In the genomic region with DNA sequence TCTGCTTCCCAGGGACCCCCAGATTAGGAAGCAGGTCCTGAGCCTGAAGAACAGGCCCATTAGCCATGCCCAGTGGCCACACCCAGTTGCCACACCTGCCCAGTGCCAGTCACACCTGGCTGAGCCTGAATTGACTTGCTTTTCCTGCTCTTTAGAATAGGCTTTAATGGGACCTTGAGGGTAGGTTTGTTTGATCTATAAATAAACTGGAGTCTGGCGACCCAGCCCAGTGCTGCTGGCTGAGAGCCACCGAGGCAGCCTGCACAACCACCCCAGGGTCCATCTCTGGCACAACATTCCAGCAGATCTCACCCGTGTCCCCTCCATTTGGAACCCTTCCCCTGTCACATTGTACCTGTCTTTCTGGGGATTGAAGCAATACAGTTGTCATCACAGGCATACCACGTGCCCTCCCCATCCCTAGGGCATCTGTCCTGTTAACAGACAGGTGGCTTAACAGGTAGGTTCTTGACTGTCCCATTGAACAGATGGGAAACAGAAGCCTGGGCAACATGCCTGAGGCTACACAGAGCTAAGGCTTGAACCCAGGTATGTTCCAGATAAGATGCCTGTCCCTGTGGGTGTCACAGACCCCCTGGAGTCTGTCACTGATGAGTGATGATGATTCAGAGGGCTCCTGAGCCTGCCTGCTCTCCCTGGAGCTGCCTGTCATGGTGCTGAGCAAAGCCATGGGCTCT, we compare ENCODE assay signal across 16 mouse cellular contexts.
DNase-seq lines count a peak whose midpoint lies in the region; ATAC-seq lines count a peak whose summit lies in the region.
"Had no signal": no experiment of that assay in that cellular context is flagged by ENCODE, and none has a peak within 500 bp of the region (broad histone marks: within the 10 kb centered on the region; RNA-seq: fewer than 3 reads in every experiment).

No protein-coding gene starts in this region.

- H3K36me3 ChIP-seq in heart, embryonic 15.5 days, result no peaks in the 10 kb centered on the region
- H3K36me3 ChIP-seq in stomach, embryonic 15.5 days, result no peaks in the 10 kb centered on the region
- H3K36me3 ChIP-seq: embryonic facial prominence, embryonic 10.5 days; G1E; hindbrain, embryonic 10.5 days; neural tube, embryonic 12.5 days had no signal

- no peak overlapping the region for H3K4me2 ChIP-seq in heart, embryonic 15.5 days
- H3K4me2 ChIP-seq in stomach, embryonic 15.5 days, result no peak overlapping the region

- ATAC-seq in heart, embryonic 15.5 days (replicated peaks; ENCODE audit: insufficient number of reproducible peaks, insufficient read depth, low FRiP score, low read depth), result peak; percentile 35; the same call in 1 of the 2 replicates
- ATAC-seq in stomach, embryonic 15.5 days (ENCODE audit: insufficient read depth, low FRiP score, low read depth), result peak; percentile 45; the same call in 1 of the 2 replicates
- ATAC-seq: midbrain, embryonic 16.5 days had no signal

- no peak overlapping the region for H3K4me3 ChIP-seq in heart, embryonic 15.5 days
- no peak overlapping the region for H3K4me3 ChIP-seq in stomach, embryonic 15.5 days (replicated peaks)
- H3K4me3 ChIP-seq: embryonic facial prominence, embryonic 10.5 days; hindbrain, embryonic 10.5 days; neural tube, embryonic 12.5 days had no signal

- no peak for DNase-seq in heart, postnatal 10 days
- peak; percentile 60 to 69 for DNase-seq in lung, adult 18-20 months
- no peak for DNase-seq in lung, postnatal 10 days
- peak; percentile 51 for DNase-seq in kidney, postnatal 10 days
- DNase-seq in c-Kit-positive CD71-positive TER-119-positive erythroid progenitor cells, embryonic 14.5 days (ENCODE audit: low spot score), result no peak
- DNase-seq: adrenal gland, postnatal 10 days; spleen, adult 18-20 months; thymus, adult 18-20 months had no signal

- H3K4me1 ChIP-seq in heart, embryonic 15.5 days (replicated peaks), result peaks cover 31% of the 10 kb centered on the region
- peaks cover 45% of the 10 kb centered on the region for H3K4me1 ChIP-seq in stomach, embryonic 15.5 days

- 24% methylated on average over 4 of the region's 4 CpGs for WGBS in heart, embryonic 15.5 days
- 35% methylated on average over 4 of the region's 4 CpGs for WGBS in stomach, embryonic 15.5 days

- H3K9ac ChIP-seq in heart, embryonic 15.5 days, result no peak overlapping the region
- H3K9ac ChIP-seq in stomach, embryonic 15.5 days, result no peak overlapping the region
- H3K9ac ChIP-seq: neural tube, embryonic 12.5 days had no signal

- no peaks in the 10 kb centered on the region for H3K9me3 ChIP-seq in heart, embryonic 15.5 days (replicated peaks)
- no peaks in the 10 kb centered on the region for H3K9me3 ChIP-seq in stomach, embryonic 15.5 days
- H3K9me3 ChIP-seq: embryonic facial prominence, embryonic 10.5 days; G1E; hindbrain, embryonic 10.5 days; neural tube, embryonic 12.5 days had no signal

- 0 out of 2 replicates have a peak overlapping the region, but pooled peaks have one; percentile 14 for H3K27ac ChIP-seq in heart, embryonic 15.5 days
- 0 out of 2 replicates have a peak overlapping the region, but pooled peaks have one; percentile 5 for H3K27ac ChIP-seq in stomach, embryonic 15.5 days
- H3K27ac ChIP-seq: embryonic facial prominence, embryonic 10.5 days; kidney, postnatal 0 days; neural tube, embryonic 12.5 days had no signal

- H3K27me3 ChIP-seq in heart, embryonic 15.5 days, result no peaks in the 10 kb centered on the region
- no peaks in the 10 kb centered on the region for H3K27me3 ChIP-seq in stomach, embryonic 15.5 days (replicated peaks)
- H3K27me3 ChIP-seq: neural tube, embryonic 12.5 days had no signal

- intact Hi-C loops in heart, postnatal 10 days (cut with DNase I), result no loop called here

Comparison
In these comparisons a context has a peak if more than half of its experiments do, and no peak if none do; other contexts are left out.
1. DNase-seq: peak in lung, adult 18-20 months (2 of 2) and kidney, postnatal 10 days (single experiment); none in heart, postnatal 10 days (0 of 2), lung, postnatal 10 days (single experiment) and c-Kit-positive CD71-positive TER-119-positive erythroid progenitor cells, embryonic 14.5 days (single experiment).